Mouse (Mus musculus) urinary bladder, postnatal 10 days (tissue): ENCODE data around the gene Rab36.

Experiments
- DNase-seq: peaks from one replicate; pipeline ENCODE4 v3.0.0; 2022; ENCODE audit warnings: low spot score

The Rab36 gene

DNA sequence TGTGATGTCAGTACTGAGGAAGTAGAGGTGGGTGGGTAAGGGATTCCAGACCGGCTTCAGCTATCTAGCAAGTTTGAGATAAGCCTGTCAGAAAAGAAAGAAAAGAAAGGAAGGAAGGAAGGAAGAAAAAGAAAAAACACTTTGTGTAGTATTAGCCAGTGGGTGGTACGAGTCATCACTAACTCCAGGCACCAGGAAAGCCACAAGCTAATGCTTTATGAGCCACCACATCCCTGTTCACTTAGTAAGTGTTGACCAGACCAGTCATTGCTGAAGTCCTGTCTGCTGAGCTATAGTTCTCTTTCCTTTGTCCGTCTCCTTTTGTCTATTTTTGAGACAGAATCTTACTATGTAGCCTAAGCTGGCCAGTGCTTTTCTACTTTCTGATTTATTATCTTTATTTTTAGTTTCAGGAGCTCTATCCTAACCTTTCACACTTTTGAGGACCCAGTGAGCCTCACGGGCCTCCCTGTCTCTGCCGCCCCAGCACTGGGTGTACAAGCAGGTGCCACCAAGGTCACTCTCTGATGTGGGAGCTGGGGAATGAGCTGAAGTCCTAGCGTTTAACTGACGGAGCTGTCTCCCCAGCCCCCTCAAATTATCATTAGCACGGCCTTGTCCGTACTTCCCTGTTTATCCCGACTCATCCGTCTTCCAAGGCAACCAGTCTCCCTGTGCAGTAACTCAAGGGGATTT is 33.6 kb downstream of the Rab36 start:
- no peak for DNase-seq

GRCm38 (mm10) chr10:75075665-75076064 is 38.8 kb downstream of the Rab36 start:
- no peak for DNase-seq

GRCm38 (mm10) chr10:75078174-75079128 is 41.6 kb downstream of the Rab36 start:
- DNase-seq, result no peak

- no peak for DNase-seq
Measured at GRCm38 (mm10) chr10:75085330-75085729, 48.5 kb downstream of the Rab36 start.

DNA sequence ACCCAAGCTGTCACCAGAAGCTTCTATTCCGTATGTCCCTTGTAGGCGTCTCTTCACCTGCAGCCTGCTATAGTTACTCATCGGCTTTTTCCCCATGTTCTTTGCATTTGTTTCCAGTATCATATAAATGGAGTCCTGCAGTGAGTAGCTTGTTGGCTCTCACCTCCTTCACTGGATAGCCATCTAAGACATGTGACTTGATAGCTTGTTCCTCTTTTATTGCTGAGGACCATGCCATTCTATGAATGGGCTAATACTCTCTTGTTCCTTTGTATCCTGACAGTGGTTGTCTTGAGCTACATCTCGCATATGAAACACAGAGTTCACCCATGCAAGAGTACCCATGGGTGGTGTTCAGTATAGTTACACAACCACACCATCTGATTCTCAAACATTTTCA is 51.6 kb downstream of the Rab36 start:
- DNase-seq, result no peak

- no peak for DNase-seq
Measured at GRCm38 (mm10) chr10:75091478-75092152, 54.8 kb downstream of the Rab36 start.

GRCm38 (mm10) chr10:75093252-75093987 is 56.6 kb downstream of the Rab36 start:
- DNase-seq, result no peak

DNA sequence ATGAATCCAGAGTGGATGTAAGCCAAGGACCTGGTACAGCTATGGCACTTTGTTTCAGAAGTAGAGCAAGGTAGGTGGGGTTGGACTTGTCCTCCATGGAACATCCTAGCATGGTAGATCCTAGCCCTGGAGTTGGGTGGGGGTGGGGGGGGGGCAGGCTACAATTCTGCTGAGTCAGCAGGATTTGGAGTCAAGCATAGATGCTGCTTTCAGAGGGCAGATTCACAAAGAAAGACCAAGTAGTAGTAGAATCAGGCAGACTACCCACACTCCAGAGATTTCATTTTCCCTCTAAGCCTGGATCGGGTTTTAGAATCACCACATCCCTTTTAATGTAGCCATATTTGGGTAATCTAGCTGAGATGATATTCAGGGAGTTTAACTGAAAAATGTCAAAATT is 57.5 kb downstream of the Rab36 start:
- no peak for DNase-seq

DNA sequence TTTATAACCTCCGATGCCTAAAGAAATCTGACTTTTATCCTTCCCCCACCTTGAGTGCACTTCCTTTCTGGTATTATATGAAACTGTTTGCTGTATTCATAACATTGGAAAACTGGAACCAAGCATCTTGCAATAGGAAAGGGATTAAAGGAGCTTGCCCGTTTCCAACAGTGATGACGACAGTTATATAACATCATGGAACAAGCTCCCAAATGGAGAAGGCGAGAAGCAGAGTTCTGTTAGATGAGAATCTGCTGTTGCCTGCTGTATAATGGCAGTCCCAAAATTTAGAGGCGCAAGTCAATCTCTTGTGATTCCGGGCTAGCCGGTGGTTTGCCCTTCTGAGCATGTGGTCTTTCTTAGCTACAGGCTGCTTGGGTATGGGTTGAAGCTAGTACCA is 58.4 kb downstream of the Rab36 start:
- DNase-seq, result no peak

GRCm38 (mm10) chr10:75098446-75099183 is 61.8 kb downstream of the Rab36 start:
- no peak for DNase-seq

DNA sequence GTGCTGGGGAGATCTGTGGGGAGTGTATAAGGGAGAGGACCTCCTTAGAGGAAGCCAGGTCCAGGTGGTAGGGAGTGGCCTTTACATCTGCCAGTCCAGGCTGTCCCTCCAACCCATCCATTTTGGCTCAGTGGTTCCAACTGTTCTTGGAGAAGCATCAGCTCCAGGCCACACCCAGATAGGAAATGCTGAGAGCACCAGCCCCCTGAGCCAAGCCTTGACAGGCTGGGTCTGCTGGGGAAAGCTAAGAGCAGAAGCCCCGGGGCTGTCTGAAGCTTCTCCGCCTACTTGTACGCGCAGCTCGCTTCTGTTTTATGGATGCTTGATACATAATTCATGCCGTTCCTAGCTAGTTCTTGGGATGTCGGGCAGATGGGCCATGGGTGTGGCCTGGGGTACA is 63.4 kb downstream of the Rab36 start:
- no peak for DNase-seq

- no peak for DNase-seq
Measured at GRCm38 (mm10) chr10:75103502-75103901, 66.6 kb downstream of the Rab36 start.
